Comparison of ENCODE assay signal across 8 mouse cellular contexts in genomic region chr15:86182646-86183045, GRCm38 (mm10). TPM values are rescaled to one million over a fixed set of nuclear protein-coding genes. Genes with fewer than 3 reads are reported as not detected.
DNase-seq lines count a peak whose midpoint lies in the region; ATAC-seq and TF ChIP-seq lines count a peak whose summit lies in the region.

No protein-coding gene starts in this region.

- no peak for ATAC-seq in midbrain, embryonic 16.5 days
- ATAC-seq in midbrain, postnatal 0 days (ENCODE audit: low FRiP score), result no peak
- peak; percentile 65 to 75 for ATAC-seq in hematopoietic stem cell, adult 5-6 weeks (replicated peaks in 1 of 2; ENCODE audit: insufficient read depth in 1 of 2, low FRiP score in 2 of 2, low TSS enrichment in 1 of 2, low read depth in 1 of 2, poor library complexity in 2 of 2, severe bottlenecking in 2 of 2)
- no peak for ATAC-seq in lung, embryonic 15.5 days (ENCODE audit: borderline replicate concordance, extremely low read depth, low FRiP score, low TSS enrichment)
- ATAC-seq in midbrain, embryonic 14.5 days (ENCODE audit: low FRiP score, low TSS enrichment), result no peak

- no peak overlapping the region for H3K4me3 ChIP-seq in midbrain, embryonic 16.5 days (ENCODE audit: low read depth, low read length)
- H3K4me3 ChIP-seq in midbrain, postnatal 0 days (ENCODE audit: low read depth, low read length), result no peak overlapping the region
- no peak overlapping the region for H3K4me3 ChIP-seq in lung, embryonic 15.5 days
- H3K4me3 ChIP-seq in spleen, adult 2 months (ENCODE audit: extremely low read depth, insufficient read depth, insufficient read length), result peak overlapping the region; percentile 26; the same call in 1 of the 2 replicates
- no peak overlapping the region for H3K4me3 ChIP-seq in midbrain, embryonic 14.5 days (replicated peaks; ENCODE audit: low read depth, low read length)

- 56% methylated on average over 13 of the region's 13 CpGs for WGBS in midbrain, embryonic 16.5 days
- WGBS in midbrain, postnatal 0 days, result 41% methylated on average over 13 of the region's 13 CpGs
- 40% methylated on average over 13 of the region's 13 CpGs for WGBS in lung, embryonic 15.5 days
- 5% methylated on average over 13 of the region's 13 CpGs for WGBS in spleen, adult 2 months
- 54% methylated on average over 13 of the region's 13 CpGs for WGBS in midbrain, embryonic 14.5 days

- TF ChIP-seq POLR2A in spleen, adult 2 months (IDR thresholded peaks at IDR 0.05; ENCODE audit: low read depth, low read length), result peak; percentile 77

- H3K9me3 ChIP-seq in midbrain, embryonic 16.5 days (replicated peaks; ENCODE audit: control insufficient read depth, low read length, poor library complexity, severe bottlenecking), result no peaks in the 10 kb centered on the region
- H3K9me3 ChIP-seq in midbrain, postnatal 0 days (ENCODE audit: low read length), result no peaks in the 10 kb centered on the region
- no peaks in the 10 kb centered on the region for H3K9me3 ChIP-seq in lung, embryonic 15.5 days
- no peaks in the 10 kb centered on the region for H3K9me3 ChIP-seq in midbrain, embryonic 14.5 days (ENCODE audit: control insufficient read depth, low read length)

- TF ChIP-seq CTCF in midbrain, postnatal 0 days (IDR thresholded peaks at IDR 0.05), result no peak
- no peak for TF ChIP-seq CTCF in spleen, adult 2 months (IDR thresholded peaks at IDR 0.05; ENCODE audit: extremely low read depth, insufficient read depth, insufficient read length, insufficient replicate concordance)

- H3K9ac ChIP-seq in midbrain, embryonic 16.5 days (ENCODE audit: low read depth, low read length), result 0 out of 2 replicates have a peak overlapping the region, but pooled peaks have one; percentile 14
- no peak overlapping the region for H3K9ac ChIP-seq in midbrain, postnatal 0 days (replicated peaks; ENCODE audit: low read length, poor library complexity, severe bottlenecking)
- peak overlapping the region; percentile 11; the same call in 1 of the 2 replicates for H3K9ac ChIP-seq in lung, embryonic 15.5 days
- H3K9ac ChIP-seq in midbrain, embryonic 14.5 days (replicated peaks; ENCODE audit: low read length), result no peak overlapping the region

- DNase-seq in adrenal gland, adult 2 months, result peak; percentile 51
- DNase-seq in adrenal gland, adult 8-10 months, result no peak
- DNase-seq in midbrain, postnatal 0 days (ENCODE audit: low spot score), result no peak
- DNase-seq in spleen, adult 2 months (ENCODE audit: low read depth in 1 of 2, low spot score in 2 of 2), result peak; percentile 87 to 94
- no peak for DNase-seq in midbrain, embryonic 14.5 days

- H3K27me3 ChIP-seq in midbrain, embryonic 16.5 days (ENCODE audit: control insufficient read depth, insufficient read depth, low read depth, low read length), result no peaks in the 10 kb centered on the region
- no peaks in the 10 kb centered on the region for H3K27me3 ChIP-seq in midbrain, postnatal 0 days (ENCODE audit: insufficient read depth, low read length)
- H3K27me3 ChIP-seq in lung, embryonic 15.5 days, result no peaks in the 10 kb centered on the region
- no peaks in the 10 kb centered on the region for H3K27me3 ChIP-seq in spleen, adult 2 months (ENCODE audit: control insufficient read depth, insufficient read depth, low read length)
- H3K27me3 ChIP-seq in midbrain, embryonic 14.5 days (ENCODE audit: control insufficient read depth, insufficient read depth, low read length), result no peaks in the 10 kb centered on the region

- no peak overlapping the region for H3K4me2 ChIP-seq in midbrain, embryonic 16.5 days (ENCODE audit: low read length)
- no peak overlapping the region for H3K4me2 ChIP-seq in midbrain, postnatal 0 days (ENCODE audit: low read depth, low read length, poor library complexity, severe bottlenecking)
- peak overlapping the region; percentile 25 for H3K4me2 ChIP-seq in lung, embryonic 15.5 days
- no peak overlapping the region for H3K4me2 ChIP-seq in midbrain, embryonic 14.5 days (ENCODE audit: low read length)

- no peak overlapping the region; the same call in 1 of the 2 replicates for H3K27ac ChIP-seq in midbrain, embryonic 16.5 days (ENCODE audit: low read length)
- H3K27ac ChIP-seq in midbrain, postnatal 0 days (ENCODE audit: low read depth, low read length), result no peak overlapping the region
- peak overlapping the region; percentile 70 for H3K27ac ChIP-seq in lung, embryonic 15.5 days
- H3K27ac ChIP-seq in spleen, adult 2 months (ENCODE audit: insufficient read depth, low read length), result peak overlapping the region; percentile 97
- H3K27ac ChIP-seq in midbrain, embryonic 14.5 days (replicated peaks; ENCODE audit: low read depth, low read length), result no peak overlapping the region

- H3K4me1 ChIP-seq in midbrain, embryonic 16.5 days (ENCODE audit: control insufficient read depth, insufficient read depth, low read length), result peaks cover 31% of the 10 kb centered on the region
- peaks cover 26% of the 10 kb centered on the region; the same call in 1 of the 2 replicates for H3K4me1 ChIP-seq in midbrain, postnatal 0 days (ENCODE audit: insufficient read depth, low read length)
- H3K4me1 ChIP-seq in lung, embryonic 15.5 days, result peaks cover 61% of the 10 kb centered on the region
- H3K4me1 ChIP-seq in spleen, adult 2 months (ENCODE audit: control insufficient read depth, insufficient read depth, insufficient read length), result peaks cover 26% of the 10 kb centered on the region; the same call in 1 of the 2 replicates
- H3K4me1 ChIP-seq in midbrain, embryonic 14.5 days (ENCODE audit: control insufficient read depth, insufficient read depth, low read length), result peaks cover 19% of the 10 kb centered on the region

- no peaks in the 10 kb centered on the region for H3K36me3 ChIP-seq in midbrain, embryonic 16.5 days (ENCODE audit: control insufficient read depth, insufficient read depth, low read length)
- no peaks in the 10 kb centered on the region for H3K36me3 ChIP-seq in midbrain, postnatal 0 days (ENCODE audit: insufficient read depth, low read length)
- H3K36me3 ChIP-seq in lung, embryonic 15.5 days, result no peaks in the 10 kb centered on the region
- H3K36me3 ChIP-seq in spleen, adult 2 months (ENCODE audit: control insufficient read depth, insufficient read depth, low read length), result no peaks in the 10 kb centered on the region
- no peaks in the 10 kb centered on the region for H3K36me3 ChIP-seq in midbrain, embryonic 14.5 days (ENCODE audit: control insufficient read depth, insufficient read depth, low read length)

RNA-seq across cellular contexts. Expression of gene Cerk, which starts 3.3 kb away (rescaled TPM):
- total RNA-seq in adrenal gland, adult 2 months (2021), result 10 to 100 TPM; 34.5 to 41.1 TPM
- polyA plus RNA-seq in adrenal gland, adult 2 months (2012; rRNA removed), result 33.7 and 39.6 TPM in 2 replicates
- total RNA-seq in adrenal gland, adult 8-10 months (2022), result 10 to 100 TPM; 33.3 to 53.8 (median 43.4) TPM
- polyA plus RNA-seq in midbrain, embryonic 16.5 days (2015; fragmentation: Nextera tagmentation; extraction: Ambion mirVana), result 22.6 and 25.0 TPM in 2 replicates
- total RNA-seq in midbrain, postnatal 0 days (2014; rRNA removed), result 35.8 and 37.0 TPM in 2 replicates
- polyA plus RNA-seq in midbrain, postnatal 0 days (2015; fragmentation: Nextera tagmentation; extraction: Ambion mirVana), result 21.6 and 21.9 TPM in 2 replicates
- total RNA-seq in hematopoietic stem cell, adult 5-6 weeks (2017), result 20.3 and 28.3 TPM in 2 replicates
- 26.6 and 27.8 TPM in 2 replicates for polyA plus RNA-seq in lung, embryonic 15.5 days (2015; fragmentation: Nextera tagmentation; extraction: Ambion mirVana)
- 64.4 and 82.8 TPM in 2 replicates for polyA plus RNA-seq in spleen, adult 2 months (2012; rRNA removed)
- 20.3 and 23.5 TPM in 2 replicates for polyA plus RNA-seq in midbrain, embryonic 14.5 days (2014; fragmentation: Nextera tagmentation; extraction: Ambion mirVana)

RNA-seq across cellular contexts. Expression of gene Tbc1d22a, which starts 31.6 kb away (rescaled TPM):
- 10 to 100 TPM; 34.5 to 37.7 TPM for total RNA-seq in adrenal gland, adult 2 months (2021)
- 38.7 and 44.4 TPM in 2 replicates for polyA plus RNA-seq in adrenal gland, adult 2 months (2012; rRNA removed)
- total RNA-seq in adrenal gland, adult 8-10 months (2022), result 10 to 100 TPM; 36.6 to 49.1 (median 43.4) TPM
- 12.8 and 13.5 TPM in 2 replicates for polyA plus RNA-seq in midbrain, embryonic 16.5 days (2015; fragmentation: Nextera tagmentation; extraction: Ambion mirVana)
- 19.7 and 19.8 TPM in 2 replicates for total RNA-seq in midbrain, postnatal 0 days (2014; rRNA removed)
- polyA plus RNA-seq in midbrain, postnatal 0 days (2015; fragmentation: Nextera tagmentation; extraction: Ambion mirVana), result 13.6 and 13.9 TPM in 2 replicates
- total RNA-seq in hematopoietic stem cell, adult 5-6 weeks (2017), result 14.6 and 25.8 TPM in 2 replicates
- polyA plus RNA-seq in lung, embryonic 15.5 days (2015; fragmentation: Nextera tagmentation; extraction: Ambion mirVana), result 10.3 and 12.4 TPM in 2 replicates
- 28.1 and 32.3 TPM in 2 replicates for polyA plus RNA-seq in spleen, adult 2 months (2012; rRNA removed)
- polyA plus RNA-seq in midbrain, embryonic 14.5 days (2014; fragmentation: Nextera tagmentation; extraction: Ambion mirVana), result 9.3 and 11.9 TPM in 2 replicates

Comparison
In these comparisons a context has a peak if more than half of its experiments do, and no peak if none do; other contexts are left out.
1. DNase-seq: peak in adrenal gland, adult 2 months (single experiment) and spleen, adult 2 months (2 of 2); none in adrenal gland, adult 8-10 months (single experiment), midbrain, postnatal 0 days (single experiment) and midbrain, embryonic 14.5 days (single experiment).
2. H3K9ac ChIP-seq: peak in midbrain, embryonic 16.5 days (single experiment) and lung, embryonic 15.5 days (single experiment); none in midbrain, postnatal 0 days (single experiment) and midbrain, embryonic 14.5 days (single experiment).
3. ATAC-seq: peak in hematopoietic stem cell, adult 5-6 weeks (2 of 2); none in midbrain, embryonic 16.5 days (single experiment), midbrain, postnatal 0 days (single experiment), lung, embryonic 15.5 days (single experiment) and midbrain, embryonic 14.5 days (single experiment).
4. H3K27ac ChIP-seq: peak in lung, embryonic 15.5 days (single experiment) and spleen, adult 2 months (single experiment); none in midbrain, embryonic 16.5 days (single experiment), midbrain, postnatal 0 days (single experiment) and midbrain, embryonic 14.5 days (single experiment).